Mouse (Mus musculus): ENCODE data around the gene Lman2l.

Gene Lman2l

DNA sequence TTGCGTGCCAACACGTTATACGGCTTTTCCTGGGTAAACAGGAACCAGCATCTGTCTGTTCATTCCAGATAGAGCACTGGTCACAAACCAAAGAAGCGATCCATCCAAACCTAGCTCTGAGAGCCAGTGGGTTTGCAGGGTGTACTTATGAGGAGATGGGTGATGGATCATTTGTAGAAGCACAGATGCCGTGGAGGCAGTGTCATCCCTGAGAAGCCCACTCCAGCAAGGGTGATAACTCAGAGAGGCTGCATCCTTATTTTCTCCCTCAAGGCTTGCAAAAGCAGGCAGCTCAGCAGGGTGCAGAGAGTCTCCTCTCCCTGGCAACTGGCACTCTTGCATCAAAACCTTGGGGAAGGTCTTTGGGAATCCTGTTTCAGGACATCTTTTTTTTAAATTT, 13.1 kb upstream of the Lman2l start:
- DNase-seq (ENCODE audit: low spot score) = no peak

DNA sequence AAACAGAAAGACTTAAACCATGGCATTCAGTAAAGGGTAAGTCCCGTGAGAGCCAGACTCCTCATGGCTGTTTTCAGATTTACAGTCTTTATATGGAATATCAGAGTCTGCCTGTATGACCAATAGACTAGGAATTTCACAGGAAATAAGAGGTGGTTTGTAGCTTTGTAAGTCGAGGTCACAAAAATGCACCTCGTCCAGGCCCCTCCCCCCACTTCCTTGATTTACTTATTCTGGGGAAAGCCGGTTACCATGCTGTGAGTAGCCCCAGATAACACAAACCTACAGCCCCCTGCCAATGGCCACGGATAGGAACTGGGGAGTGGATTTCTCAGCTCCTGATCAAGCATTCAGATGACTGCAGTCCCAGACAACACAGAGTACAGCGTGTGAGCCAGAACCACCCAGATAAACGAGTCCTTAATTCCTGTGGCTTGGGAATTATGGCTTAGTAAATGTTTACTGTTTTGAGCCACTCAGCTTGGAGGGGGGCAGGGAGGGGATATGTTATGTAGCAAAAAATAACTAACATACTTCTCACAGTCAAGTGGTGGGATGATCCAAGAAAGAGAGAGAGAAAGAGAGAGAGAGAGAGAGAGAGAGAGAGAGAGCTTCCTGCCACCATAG, 12.4 kb upstream of the Lman2l start:
- DNase-seq (ENCODE audit: low spot score) = no peak

- DNase-seq (ENCODE audit: low spot score) = no peak
These were observed 9.2 kb upstream of the Lman2l start for GRCm38 (mm10) chr1:36454055-36454815.

GRCm38 (mm10) chr1:36446841-36447240, 1.8 kb upstream of the Lman2l start:
- no peak for DNase-seq (ENCODE audit: low spot score)

GRCm38 (mm10) chr1:36446106-36446824, 1.2 kb upstream of the Lman2l start:
- DNase-seq (ENCODE audit: low spot score) = no peak

DNA sequence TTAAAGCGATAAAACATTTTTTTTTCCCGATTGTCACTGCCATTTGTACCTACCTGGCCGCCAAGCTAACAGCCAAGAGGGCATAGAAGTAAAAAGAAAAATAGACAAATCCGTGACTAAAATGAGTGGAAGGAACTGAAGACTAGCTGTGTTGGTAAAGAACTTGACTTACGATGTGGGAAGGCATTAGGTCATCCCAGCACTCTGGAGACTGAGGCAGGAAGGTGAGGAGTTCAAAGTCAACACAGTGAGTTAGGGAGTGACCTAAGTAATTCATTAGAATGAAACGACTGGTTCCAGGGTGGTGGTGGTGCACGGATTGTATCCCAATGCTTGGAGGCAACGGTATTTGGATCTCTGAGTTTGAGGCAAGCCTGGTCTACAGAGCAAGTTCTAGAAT, 437 bp upstream of the Lman2l start:
- DNase-seq (ENCODE audit: low spot score) = no peak

DNA sequence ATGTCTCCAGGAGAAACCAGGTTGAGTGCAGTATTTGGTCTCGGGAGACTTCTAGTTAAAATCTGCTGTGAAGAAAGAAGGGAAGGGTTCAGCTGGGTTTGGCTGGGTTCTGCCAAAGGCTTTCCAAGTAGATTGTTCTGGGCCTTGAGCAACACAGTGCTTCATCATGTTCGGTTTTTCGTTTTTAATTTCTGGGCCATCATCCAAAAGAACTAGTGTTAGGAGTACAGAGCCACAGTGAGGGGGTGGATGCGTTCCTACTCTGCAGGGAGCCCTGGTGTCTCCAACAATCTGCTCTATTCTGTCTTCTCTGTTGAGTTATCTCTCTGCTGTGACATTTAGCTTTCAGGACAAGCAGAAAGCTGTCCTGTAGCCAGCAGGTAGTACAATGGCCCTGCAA, 4.0 kb downstream of the Lman2l start:
- DNase-seq (ENCODE audit: low spot score) = no peak

GRCm38 (mm10) chr1:36437223-36437622, 7.8 kb downstream of the Lman2l start:
- no peak for DNase-seq (ENCODE audit: low spot score)

DNA sequence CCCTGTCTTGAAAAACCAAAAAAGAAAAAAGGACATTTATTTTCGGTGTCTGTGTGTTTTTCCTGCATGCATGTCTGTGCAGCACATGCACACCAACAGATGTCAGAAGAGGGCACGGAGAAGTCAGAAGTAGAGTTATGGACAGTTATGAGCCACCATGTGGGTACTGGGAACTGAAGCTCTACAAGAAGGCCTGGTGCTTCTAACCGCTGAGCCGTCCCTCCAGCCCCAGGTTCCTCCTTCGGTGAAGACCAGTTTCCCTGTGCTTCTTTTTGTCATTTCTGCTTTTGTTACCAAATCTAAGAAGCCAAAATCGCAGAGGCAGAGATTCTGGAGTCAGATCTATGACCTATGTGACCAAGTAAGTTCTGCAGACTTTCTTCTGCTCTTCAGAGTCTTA, 8.6 kb downstream of the Lman2l start:
- DNase-seq (ENCODE audit: low spot score) = no peak

DNA sequence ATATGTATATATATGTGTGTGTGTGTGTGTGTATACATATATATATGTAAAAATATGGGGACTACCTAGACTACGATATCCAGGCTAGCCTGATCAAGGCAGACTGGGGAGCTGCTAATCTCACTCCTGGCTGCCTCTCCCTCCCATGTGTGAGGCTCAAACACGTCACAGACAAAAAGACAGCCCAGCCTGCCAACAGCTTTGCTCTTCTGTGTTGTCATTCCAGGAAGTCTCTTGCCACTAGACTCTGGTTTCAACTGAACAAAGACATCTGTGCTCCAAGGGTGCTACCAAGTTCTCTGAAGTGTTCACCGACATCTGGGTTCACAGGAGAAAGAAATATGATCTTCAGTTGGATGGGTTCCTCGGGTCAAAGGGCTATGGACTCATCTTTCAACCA, 10.0 kb downstream of the Lman2l start:
- no peak for DNase-seq (ENCODE audit: low spot score)

- no peak for DNase-seq (ENCODE audit: low spot score)
These were observed 11.5 kb downstream of the Lman2l start for GRCm38 (mm10) chr1:36433616-36434015.

DNA sequence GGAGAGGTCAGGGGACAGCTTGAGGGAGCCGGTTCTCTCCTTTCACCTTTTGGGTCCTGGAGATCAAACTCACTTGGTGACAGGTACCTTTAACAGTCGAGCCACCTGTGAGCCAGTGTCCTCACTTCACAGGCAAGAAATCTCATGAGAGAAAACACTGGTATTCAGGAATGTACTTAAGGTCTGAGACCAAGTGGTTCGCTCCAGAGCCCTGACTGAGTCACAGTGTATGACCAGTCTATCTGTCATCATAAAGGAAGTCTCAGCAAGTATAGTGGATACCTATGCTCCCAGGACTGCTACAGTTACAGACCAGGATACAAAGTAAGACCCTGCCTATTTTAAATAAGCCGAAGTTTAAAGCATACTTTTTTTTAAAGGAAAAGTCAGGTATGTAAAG, 12.1 kb downstream of the Lman2l start:
- DNase-seq (ENCODE audit: low spot score) = no peak

GRCm38 (mm10) chr1:36429511-36429910, 15.6 kb downstream of the Lman2l start:
- DNase-seq (ENCODE audit: low spot score) = no peak

DNA sequence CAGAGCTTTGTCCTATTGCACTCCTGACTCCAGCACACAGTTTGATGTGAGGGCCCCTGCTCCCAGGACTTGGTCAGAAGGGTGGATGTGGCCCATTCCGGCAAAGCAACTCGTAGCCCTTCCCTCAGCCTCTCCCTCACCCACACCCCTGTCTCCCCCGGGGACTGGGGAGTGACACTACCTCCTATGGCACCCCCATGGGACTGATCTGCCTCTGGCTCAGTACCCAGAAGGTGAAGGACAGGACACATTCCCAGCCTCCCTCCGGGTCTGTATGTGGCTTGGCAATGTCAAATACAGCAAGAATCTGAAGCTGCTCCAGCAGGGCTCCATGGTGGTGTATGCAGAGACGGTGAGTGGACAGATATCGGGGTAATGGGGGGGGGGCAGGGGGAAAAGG, 40.5 kb downstream of the Lman2l start:
- no peak for DNase-seq (ENCODE audit: low spot score)

GRCm38 (mm10) chr1:36401509-36401908, 43.6 kb downstream of the Lman2l start:
- DNase-seq (ENCODE audit: low spot score) = no peak

- no peak for DNase-seq (ENCODE audit: low spot score)
These were observed 48.0 kb downstream of the Lman2l start for GRCm38 (mm10) chr1:36397041-36397440.

- no peak for DNase-seq (ENCODE audit: low spot score)
These were observed 65.5 kb downstream of the Lman2l start for GRCm38 (mm10) chr1:36379582-36379981.

DNA sequence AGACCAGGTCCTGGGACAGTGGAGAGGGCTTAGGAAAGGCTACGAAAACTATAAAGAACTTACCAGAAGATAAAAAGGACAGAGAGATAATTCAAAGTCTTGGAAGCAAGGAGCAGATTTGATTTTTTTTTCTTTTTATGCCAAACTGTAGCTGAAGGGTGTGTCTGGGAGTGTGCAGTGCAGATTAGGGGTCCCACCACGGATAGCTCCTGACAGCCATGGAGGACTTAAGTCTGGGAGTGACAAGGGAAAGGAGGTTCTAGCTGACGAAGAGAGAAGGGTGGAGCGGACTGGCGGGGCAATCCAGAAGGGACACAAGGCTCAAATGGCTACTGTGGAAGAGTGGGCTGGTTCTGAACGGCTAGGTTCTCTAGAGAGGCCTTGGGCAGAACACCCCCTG, 66.2 kb downstream of the Lman2l start:
- no peak for DNase-seq (ENCODE audit: low spot score)

GRCm38 (mm10) chr1:36371934-36372845, 72.9 kb downstream of the Lman2l start, which contains the start of gene Fer1l5:
Gene Fer1l5, plus strand, starts transcription at chr1:36372291.
- no peak for DNase-seq (ENCODE audit: low spot score)

- no peak for DNase-seq (ENCODE audit: low spot score)
These were observed 74.2 kb downstream of the Lman2l start for GRCm38 (mm10) chr1:36370918-36371317.
